Mouse (Mus musculus) spleen, embryonic (tissue): ENCODE data around the gene Mill2.
"Not testable (repeated sequence)": the region's sequence is repeated elsewhere in the genome, so short reads cannot be mapped to it uniquely, and the experiment has no call there.

Experiments
- CTCF ChIA-PET: fragments of 350-600 bp; sonication (Branson Sonifier 250); formaldehyde crosslinking; loops from one replicate; lab custom pipeline; 2022; lab: Charles Lee

The Mill2 gene

DNA sequence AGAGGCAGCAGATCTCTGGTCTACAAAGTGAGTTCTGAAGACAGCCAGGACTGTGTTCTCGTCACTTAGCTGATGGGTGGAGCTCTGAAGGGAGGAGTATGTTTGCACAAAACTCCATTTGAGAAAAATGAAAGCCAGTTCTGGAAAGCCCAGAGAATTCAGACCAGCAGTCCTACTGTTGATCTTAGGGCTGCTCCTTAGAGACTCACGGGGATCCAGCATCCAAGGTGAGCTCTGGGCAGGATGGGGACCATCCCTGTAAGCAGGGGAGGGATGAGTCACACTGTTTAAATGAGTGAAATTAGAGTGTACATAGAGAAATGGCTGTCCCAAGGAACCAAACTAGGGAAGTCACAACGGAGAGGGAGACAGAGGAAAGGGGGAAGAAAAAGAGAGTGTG, at the start of gene Mill2:
Gene Mill2, plus strand, starts transcription at position 102 of the 400 bp plus-strand sequence.
- CTCF ChIA-PET, result no interaction called here

DNA sequence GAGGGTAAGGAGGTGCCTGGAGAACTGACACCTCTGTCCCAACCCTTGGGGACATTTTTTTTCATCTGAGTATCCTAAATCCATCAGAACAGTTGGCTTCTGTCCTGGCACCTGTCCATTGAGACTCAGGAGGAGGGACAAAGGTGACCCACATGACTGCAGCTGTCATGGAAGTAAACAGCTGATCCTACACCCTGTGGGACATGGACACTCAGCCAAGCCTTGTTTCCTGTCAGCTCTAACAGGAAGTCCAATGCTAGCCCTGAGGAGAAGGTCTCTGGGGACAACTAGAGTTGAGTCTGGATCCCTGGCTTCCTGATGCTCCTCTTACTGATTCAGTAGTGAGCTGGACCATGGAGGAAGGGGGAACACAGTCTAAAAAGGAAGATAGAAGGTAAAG, 49.1 kb upstream of the Mill2 start:
- CTCF ChIA-PET, result not testable (repeated sequence)

DNA sequence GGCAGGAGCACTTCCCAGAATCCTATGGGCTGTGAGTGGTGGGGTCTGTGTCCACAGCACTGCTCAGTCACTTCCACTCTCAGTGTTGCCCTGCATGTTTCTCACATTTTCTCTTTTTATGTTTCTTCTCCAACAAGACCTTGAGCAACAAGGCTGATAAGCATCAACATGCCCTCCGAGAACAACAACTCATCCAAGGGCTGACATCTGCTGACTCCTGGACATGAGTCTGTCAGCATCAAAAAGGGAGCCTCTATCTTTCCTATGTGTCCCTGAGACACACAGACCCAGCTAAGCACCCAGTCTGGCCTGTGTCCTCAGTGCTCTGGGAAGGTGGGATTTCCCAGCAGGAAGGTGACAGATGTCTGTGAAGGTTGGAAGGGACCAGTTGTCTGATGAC, 41.3 kb upstream of the Mill2 start, which contains the start of gene Psg19:
Gene Psg19, minus strand, starts transcription at position 101 of the 400 bp plus-strand sequence.
- CTCF ChIA-PET, result no interaction called here

DNA sequence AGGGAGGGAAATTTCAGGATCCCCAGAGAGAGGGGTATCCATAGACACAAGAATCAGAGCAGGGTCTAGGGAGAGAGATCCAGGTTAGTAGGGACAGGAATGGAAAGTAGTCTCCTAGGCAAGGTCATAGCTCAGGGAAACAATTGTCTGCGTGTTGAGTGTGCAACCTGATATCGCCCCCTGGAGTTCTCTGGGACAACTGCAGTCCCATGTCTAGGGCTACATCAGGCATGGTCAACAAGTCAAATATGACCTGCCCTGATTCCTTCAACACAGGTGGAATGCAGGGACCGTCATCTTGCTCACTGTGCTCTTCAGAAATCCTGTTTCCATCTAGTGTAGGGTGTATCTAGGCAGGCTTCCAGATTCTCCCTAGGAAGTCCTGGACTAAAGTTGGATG, 40.6 kb upstream of the Mill2 start:
- CTCF ChIA-PET, result no interaction called here

DNA sequence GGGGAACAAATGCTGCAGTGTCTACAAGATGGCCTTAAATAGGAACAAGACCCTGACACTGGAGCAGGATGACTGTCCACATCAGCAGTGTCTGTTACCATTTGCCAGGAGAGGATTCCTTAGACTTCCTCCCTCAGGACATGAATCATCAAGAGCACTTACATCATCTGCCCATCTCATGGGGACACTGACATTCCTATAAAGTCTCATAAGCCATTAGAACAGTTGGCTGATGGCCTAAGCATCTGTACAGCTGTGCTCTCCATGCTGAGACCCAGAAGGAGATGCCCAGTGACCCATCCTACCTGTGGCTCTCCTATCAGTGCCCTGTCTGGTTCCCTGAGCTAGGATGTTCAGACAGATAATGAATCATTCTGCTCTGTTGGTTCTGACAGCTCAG, 36.2 kb upstream of the Mill2 start:
- CTCF ChIA-PET, result no interaction called here

DNA sequence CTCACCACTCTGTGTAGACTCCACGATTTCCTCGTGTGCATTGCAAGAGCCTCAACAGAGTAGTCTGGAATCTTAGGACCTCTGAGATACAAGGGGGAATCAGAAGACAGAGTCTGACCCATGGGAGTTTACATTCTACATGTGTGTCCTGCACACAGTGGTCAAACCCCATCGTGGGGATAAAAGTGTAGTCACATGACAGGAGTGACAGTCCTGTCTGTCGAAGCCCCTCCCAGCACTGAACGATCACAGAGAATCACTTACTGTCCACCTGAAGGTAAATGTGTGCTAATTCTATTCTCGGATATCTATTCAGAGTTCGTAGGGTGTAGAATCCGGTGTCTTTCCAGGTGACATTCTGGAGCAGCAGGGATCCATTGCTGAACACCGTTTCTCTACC, 21.5 kb upstream of the Mill2 start:
- CTCF ChIA-PET, result no interaction called here

DNA sequence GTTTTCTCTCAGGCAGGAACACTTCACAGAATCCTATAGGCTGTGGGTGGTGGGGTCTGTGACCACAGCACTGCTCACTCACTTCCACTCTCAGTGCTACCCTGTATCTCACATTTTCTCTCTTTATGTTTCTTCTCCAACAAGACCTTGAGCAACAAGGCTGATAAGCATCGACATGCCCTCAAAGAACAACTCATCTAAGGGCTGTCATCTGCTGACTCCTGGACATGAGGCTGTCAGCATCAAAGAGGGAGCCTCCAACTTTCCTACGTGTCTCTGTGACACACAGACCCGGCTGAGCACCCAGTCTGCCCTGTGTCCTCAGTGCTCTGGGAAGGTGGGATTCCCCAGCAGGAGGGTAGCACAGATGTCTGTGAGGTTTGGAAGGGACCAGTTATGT, 18.3 kb upstream of the Mill2 start, which contains the start of gene Psg17:
Gene Psg17, minus strand, starts transcription at position 101 of the 400 bp plus-strand sequence.
- CTCF ChIA-PET, result no interaction called here

DNA sequence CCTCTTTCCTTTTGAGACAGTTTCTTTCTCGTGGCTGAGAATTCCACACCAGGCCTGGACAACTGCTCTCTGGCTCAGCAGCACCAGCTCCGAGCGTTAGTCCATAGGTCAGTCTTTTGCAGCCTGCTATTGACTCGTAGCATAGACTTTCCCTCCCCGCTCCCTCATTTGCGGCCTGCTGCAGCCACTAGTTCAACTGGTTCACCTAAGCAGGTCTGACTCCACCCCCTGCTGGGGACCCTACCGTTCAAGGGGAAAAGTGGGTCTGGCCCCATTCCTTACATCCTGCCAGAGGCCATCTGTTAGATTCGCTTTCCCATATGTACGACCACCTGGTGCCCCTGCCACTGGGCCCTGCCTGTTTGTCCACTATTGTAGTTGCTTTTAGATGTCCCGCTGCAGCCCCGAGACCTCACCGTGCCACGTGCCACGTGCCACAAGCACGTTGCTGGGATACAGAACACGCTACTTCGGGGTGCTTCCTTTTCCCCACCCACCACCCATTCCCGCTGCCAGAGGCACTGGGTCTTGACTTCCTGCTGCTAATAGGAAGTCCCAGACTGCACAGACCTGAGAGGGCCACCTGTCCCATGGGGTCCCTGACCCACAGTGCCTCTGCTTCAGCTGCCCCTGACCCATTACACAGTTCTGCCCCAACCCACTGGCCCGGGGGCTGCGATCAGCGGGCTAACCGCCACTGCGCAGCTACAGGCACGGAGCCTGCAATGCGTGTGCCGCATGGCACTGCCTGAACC, 11.8 kb upstream of the Mill2 start:
- CTCF ChIA-PET, result no interaction called here

DNA sequence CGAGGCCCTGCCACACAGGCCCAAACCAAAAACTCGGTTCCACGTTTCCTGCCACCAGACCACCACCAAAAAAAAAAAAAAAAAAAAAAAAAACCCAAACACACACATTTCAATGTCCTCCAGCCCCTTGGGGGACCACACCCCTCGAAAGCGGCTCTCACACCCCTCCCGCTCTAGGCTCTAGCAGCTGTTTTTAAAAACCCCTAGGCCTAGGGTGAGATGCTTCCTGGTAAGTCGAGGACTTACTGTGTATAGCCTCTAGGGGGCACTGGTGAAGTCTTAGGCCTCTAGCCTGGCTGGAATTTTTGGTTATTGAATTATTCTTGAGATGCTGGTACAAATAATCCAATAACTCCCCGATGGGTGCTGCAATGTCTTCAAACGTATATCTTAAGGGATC, 11.2 kb upstream of the Mill2 start:
- CTCF ChIA-PET, result no interaction called here

DNA sequence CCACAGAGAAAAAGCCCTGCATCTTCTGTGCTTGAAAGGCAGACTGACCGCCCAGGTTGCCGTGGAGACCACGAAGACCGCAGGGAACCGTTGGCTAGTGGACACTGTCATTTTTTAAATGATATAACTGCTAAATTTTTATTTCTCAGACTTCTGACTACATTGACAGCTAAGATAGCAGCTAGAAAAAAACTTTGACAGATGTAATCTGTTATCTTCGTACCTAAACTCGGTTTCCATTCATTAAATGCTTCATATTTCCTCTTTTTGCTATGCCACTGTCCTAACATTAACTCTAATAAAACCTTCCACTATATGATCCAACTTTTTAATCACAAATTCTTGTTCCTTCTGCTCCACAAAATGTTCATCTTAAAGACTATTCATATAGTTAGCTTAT, 10.2 kb upstream of the Mill2 start:
- CTCF ChIA-PET, result no interaction called here

DNA sequence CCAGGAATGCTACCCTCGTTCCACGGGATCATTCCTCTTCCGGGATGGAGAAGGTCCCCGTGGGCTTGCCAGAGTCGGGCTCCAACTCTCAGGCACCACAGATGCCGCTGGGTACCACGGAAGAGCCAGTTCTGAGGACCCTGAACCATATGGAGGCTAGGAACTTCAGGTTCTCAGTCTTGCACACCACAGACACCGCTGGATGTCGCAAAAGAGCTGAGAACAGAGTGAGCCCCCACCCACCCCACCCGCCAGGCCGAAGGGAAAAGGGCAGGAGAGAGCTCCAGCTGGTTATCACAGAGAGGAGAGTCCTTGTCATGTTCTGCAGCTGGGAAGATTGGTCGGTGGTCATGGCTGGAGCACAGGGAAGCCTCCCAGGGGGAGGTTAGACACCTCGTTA, 7.5 kb upstream of the Mill2 start:
- CTCF ChIA-PET, result no interaction called here

DNA sequence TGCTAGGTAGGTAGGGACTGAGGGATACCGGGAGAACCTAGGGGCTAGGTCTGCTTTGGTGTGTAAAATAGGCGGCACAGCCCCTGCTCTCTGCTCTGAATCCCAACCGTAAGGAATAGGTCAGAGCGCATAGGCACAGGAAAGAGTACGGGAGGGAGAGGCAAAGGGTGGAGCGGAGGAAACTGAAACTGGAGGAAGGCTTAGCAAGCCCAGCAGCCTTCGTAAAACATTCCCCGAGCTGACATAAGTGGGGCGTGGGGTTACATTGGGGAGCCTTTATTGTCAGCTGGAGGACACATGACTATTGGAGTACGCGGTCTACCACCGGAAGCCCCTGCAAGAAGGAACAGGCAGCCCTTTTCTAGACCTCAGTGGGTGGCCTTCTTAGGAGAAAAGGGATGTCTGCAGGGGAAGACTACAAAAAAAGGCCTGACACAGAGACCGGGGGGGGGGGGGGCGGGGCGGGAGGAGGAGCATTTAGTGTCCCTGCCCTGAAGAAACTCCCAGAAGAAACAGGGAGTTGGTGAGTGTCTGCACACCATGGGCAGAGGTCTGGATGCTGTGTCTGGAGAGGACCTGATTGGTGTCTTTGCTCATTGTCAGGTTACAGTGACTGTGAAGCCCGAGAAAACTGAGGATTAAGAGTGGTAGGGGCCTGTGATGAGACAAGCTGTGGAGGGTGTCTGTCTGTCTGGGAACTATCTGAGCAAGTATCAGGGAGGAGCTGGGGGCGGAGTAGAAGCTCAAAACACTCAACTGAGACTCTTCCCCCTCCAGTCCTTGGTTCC, 814 bp downstream of the Mill2 start:
- CTCF ChIA-PET, result no interaction called here

DNA sequence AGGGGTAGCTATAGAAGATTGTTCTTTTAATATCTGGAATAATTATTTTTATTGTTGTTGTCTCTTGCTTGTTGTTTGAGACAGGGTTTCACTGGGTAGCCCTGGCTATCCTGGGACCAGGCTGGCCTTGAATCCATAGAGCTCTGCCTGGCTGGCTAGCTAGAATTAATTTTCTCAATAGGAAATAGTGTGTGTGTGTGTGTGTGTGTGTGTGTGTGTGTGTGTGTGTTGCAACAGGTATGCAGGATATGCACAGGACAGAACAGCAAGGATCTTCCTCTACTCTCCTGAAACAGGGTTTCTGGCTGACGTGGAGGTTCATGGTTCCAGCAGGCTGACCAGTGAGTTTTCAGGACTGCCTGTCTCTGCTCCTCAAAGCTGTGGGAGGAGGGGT, 1.4 kb downstream of the Mill2 start:
- CTCF ChIA-PET, result no interaction called here

DNA sequence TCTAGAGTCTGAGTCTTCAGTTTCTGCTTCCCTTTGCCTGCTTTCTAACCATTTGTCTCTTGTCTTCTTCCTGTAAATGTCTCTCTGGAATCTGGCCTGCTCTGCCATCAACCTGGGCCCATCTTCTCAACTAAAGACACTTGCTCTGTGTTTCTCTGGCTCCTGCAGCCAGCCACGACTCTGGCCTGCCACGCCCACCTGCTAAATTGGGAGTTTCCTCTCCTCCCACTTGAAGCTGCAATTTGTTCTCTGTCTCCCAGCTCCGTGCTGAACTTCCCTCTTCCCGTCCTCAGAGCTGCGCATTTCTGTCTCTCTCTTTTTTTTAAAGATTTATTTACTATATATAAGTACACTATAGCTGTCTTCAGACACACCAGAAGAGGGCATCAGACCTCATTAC, 5.0 kb downstream of the Mill2 start:
- CTCF ChIA-PET, result no interaction called here

DNA sequence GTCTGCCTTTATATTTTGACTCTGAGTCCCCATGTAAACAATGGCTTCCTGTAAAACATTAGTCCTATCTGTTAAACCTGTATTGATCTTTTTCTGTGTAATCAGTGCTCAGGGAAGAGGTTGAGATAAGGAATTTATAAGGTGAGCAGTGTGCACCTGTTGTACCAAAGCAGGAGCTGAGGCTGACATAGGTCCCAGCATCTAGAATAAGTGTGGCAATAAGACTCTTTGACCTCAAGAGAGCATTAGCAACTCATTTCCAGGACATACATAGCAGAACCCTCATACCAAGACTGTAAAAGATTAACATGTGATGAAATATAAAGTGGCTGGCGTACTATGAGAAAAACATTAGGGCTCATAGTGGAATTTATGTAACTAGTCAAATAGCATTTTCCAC, 8.6 kb downstream of the Mill2 start:
- CTCF ChIA-PET, result no interaction called here

DNA sequence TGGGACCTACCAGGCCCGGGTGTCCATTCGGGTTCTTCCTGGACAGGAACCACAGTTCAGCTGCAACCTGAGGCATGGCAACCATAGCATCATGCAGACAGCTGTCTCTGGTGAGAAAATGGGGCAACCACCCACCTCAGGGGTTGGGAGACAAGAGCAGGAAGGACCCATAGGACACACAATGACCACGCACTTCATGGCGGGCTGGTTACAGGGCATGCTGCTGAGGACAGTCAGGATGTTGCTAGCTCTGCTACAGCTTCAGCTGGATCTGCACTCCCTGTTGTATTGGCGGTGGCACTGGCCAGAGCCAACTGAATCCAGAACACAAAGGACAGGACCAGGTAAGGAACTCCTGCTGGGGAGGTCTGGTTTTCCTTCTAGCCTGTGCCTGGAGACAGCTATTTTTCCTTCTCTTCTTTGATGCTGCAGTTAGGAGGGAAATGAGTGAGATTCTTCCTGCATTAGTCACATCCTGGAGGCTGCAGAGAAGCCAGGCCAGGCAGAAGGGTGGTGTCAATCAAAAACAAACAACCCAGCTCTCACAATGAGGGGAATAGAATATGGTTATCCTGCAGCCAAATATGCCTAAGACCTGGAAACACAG, 18.6 kb downstream of the Mill2 start:
- CTCF ChIA-PET, result no interaction called here

DNA sequence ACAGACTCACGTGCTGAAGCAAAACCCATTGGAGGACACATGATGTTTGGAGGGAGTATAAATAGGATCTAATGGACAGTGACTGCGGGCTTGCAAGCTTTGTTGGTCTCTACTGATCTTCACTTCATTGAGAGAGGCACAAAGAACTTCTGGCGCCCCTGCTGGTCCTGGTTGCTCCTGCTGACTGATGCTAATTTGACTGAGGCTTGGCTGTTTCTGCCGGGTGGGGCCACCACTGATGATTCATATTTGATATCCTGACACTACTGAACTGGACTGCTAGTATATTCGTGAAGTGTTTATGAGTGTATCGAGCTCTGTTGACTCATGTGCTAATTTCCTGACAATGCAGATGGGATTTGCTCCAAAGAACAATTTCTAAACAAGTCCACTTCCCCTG, 23.0 kb downstream of the Mill2 start:
- CTCF ChIA-PET, result no interaction called here

DNA sequence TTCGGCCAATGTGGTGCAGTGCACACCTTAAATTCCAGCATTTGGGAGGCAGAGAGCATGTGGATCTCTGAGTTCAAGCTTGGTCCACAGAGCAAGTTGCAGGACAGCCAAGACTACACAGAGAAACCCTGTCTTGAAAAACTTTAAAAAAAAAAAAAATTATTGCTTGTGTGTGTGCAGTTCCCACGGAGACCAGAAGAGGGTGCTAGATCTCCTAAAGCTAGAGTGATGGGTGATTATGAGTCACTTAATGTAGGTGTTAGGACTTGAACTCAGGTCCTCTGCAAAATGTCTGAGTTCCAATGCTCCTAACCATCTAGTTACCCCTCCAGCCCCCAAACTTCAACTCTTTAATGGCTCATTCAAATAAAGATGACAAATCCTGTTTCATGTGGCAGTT, 28.7 kb downstream of the Mill2 start:
- CTCF ChIA-PET, result no interaction called here

DNA sequence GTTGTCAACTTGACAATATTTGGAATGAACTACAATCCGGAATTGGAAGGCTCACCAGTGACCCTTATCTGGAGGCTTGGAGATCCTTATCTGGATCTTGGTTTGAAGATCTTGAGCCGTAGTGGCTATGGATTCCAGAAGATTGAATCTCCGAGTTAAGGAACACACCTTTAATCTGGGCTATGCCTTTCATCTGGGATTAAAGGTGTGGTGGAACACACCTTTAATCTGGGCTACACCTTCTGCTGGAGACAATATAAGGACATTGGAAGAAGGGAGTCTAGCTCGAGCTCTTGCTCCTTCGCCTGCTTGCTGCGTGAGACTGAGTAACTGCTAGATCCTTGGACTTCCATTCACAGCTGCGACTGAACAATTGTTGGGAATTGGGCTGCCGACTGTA, 31.3 kb downstream of the Mill2 start, which contains the start of gene Pglyrp1:
Gene Pglyrp1, plus strand, starts transcription at position 301 of the 400 bp plus-strand sequence.
- CTCF ChIA-PET, result not testable (repeated sequence)

DNA sequence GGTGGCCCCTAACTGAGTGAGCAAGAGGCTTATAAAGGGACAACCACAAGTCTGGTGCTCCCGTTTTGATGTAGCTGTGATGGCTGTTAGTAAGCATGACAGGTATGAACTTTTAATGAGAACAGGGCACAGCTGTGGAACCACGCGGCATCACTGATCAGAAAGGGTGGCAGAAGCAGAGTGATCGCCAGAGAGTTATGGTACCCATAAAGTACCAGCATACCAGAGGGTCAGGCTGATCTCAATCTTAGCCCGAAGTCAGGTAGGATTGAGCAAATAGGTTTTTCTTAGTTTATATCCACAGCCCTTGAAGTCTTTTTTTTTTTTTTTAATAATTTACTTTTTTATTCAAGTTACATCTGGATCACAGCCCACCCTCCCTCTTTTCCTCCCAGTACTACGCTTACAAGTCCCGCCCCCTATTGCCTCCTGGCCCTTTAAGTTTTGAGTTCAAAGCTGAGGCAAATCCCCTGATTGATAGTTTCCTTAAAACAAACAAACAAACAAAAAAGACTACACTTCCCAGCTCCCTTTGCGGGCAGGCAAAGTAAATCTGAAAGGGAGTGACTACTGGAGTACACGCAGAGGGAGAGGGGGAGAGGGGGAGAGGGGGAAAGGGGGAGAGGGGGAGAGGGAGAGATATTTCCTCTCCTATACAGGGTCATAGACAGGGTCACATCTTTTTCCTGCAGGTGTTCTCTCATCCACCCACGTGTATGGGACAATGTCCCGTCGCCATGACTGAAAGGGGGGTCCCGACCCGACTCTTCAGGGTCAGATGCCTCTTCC, 32.4 kb downstream of the Mill2 start:
- CTCF ChIA-PET, result interaction anchor here (0.6 kb wide), 1 partner anchor 55 kb away, joined by 3 read pairs; no protein-coding TSS in a partner anchor

DNA sequence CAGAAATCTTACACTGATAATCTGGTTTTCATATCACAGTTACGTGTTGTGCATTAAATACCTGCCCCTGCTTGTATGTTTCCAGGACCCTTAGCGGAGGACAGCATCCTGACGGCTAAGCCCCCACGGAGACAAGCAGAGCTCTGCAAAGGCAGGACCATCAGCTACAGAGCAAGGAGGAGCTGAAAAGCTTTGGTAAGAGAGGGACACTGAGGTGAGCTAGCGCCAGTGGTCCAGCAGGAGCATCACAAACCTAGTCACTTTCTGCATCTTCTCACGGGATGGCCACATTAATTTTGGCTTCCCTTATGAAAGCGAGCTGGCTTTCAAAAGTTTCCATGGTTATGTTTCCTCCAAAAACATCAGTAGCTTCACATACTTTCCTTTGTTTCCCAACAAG, 33.0 kb downstream of the Mill2 start:
- CTCF ChIA-PET, result no interaction called here

DNA sequence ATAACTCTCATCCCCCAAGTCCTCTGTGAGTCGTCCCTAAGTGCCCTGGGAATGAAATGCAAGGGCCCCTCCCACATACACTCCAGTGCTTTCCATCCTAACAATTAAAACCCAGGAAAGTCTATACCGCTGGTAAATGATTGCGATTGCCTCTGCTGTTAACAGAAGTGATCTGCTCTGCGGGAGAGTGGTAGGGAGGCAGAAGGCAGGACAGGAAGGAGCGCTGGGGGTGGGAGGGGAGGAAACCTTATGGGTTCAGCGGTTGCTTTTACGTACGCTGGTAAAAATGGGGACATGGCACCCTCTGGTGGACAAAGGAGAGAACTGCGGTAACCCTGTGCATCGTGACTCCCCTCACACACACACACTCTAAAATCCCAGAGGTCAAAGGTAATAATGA, 33.5 kb downstream of the Mill2 start:
- CTCF ChIA-PET, result interaction anchor here (0.9 kb wide), 1 partner anchor 123 kb away, joined by 6 read pairs; no protein-coding TSS in a partner anchor
